Mouse (Mus musculus): Measurements from ENCODE around the gene Olfr1008.
"Not testable (repeated sequence)": the region's sequence is repeated elsewhere in the genome, so short reads cannot be mapped to it uniquely, and the experiment has no call there.

The Olfr1008 gene

DNA sequence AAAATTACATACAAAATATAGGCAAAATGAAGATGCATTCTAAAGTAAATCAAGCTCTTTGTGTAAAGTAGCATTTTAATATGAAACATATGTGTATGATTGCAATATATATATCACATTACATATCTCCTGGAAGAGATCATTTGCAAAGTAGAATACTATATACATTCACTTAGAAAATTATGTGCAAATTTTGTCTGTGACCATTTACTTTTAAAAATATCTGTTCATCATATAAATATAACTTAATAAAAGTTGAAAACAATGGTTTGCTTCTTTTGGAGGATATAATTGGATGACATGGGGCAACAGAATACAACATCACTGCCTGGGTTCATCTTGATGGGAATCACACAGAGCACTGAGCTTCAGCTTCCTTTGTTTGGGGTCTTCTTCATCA, at the start of gene Olfr1008:
Gene Olfr1008 (plus strand): TSS at position 301 of the 400 bp plus-strand sequence.
- DNase-seq: no peak

DNA sequence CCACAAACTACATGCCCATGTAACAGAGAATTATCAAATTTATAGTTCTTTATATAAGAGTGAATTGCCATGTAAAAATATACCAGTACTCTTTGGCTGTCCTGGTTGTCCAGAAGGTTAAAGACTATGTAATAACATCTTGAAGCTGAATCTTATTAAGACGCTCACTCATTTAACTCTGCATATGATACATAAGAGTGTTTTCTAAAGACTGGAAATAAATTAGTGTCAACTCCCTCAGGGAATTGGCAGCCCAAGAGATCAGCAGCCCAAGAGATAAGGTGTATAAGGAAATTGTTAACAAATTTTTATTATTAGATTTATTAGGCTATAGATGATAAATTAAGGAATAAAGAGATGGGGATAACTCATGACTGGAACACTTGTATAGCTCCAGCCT, 38.6 kb upstream of the Olfr1008 start, which contains the start of gene Olfr1002:
Gene Olfr1002 (minus strand): TSS at position 101 of the 400 bp plus-strand sequence.
- no peak for DNase-seq

DNA sequence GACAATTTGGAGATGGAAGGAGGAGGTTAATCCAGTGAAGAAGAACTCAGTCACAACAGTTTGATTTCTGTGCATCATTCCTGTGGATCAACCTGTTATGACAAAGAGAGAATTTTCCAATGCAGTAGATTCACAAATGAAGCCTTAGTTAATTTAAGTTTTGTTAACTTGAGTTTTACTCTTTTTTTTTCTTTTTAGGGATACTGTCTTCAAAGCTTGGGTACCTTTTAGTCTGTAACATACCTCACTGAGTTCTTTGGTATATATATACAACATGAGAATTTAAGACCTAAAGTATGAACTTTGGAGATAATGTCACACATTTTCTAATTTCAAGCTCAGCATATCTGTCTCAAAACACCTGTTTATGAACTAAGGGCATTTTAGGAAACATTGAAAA, 24.9 kb upstream of the Olfr1008 start, which contains the start of gene Olfr154:
Gene Olfr154 (minus strand): TSS at position 101 of the 400 bp plus-strand sequence.
- DNase-seq: not testable (repeated sequence)

DNA sequence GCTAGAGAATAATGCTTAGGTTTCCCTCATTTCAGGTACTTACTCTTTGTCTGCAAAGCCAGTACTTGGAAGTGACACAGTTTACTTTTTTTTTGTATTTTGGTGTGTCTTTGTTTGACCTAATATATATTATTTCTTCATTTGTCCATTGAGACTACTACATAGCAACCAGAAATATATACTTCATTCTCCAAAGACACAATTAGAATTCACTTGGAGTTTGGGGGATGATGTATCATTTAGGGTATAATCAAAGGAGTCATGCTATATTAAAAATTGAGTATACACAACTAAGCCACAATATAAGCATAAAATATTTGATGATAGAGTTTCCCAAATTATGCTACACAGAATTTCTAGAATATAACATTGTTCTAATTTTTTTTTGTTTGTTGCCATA, 10.6 kb upstream of the Olfr1008 start, which contains the start of gene Olfr1006:
Gene Olfr1006 (minus strand): TSS at position 101 of the 400 bp plus-strand sequence.
- DNase-seq: no peak

DNA sequence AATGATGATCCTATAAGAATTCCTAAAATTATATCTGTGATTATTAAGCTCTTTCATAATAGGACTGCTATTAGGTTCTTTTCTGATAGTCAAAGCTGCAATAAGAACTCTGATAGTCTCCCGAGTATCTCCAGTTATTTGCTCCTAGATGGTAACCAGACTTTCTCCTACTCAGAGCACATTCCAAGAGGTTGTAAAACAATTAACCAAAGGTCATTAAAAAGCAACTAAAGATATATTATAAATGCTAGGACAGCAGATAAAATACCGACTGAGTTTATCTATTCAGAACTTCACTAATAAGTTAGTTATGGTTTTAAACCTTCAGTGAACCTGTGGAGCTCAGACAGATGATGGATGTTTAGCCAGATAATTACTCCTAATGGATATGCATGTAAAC, 21.4 kb downstream of the Olfr1008 start:
- not testable (repeated sequence) for DNase-seq

DNA sequence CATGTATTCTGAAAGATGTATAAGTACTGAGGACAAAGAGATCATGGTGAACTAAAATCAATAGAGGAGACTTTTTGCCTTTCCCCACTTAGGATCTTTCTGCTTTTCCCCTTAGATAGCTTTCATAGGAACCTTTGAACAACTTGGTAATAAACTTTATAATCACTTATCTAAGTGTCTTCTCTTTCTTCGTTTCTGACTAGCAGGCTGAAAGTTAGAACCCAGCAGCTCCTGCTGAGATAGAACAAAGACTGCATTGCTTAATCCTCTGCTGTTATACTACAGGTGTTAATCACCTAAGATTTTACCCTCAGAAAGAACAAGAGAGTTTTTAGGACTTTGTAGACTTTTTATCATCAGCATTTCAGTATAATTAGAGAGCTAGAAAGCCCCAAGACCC, 21.9 kb downstream of the Olfr1008 start:
- DNase-seq: no peak

DNA sequence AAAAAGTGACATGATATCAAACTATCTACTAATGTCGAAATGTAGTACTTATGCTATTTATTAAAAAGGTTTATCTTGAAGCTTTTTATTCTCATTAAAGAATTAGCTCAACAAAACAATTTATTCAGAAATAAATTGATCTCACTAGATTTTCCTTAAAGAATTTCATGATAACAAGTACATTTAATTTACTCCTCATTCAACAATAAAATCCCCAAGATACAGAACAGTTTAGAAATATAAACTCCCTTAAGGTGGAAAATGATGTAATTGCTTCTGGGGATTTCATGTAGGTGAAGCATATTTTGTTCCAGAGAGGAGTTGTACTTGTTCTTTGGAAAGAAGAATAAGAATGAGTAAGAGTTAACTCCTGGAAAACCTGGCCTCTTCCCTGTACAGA, 25.9 kb downstream of the Olfr1008 start, which contains the start of gene Olfr1009:
Gene Olfr1009 (plus strand): TSS at position 301 of the 400 bp plus-strand sequence.
- no peak for DNase-seq

DNA sequence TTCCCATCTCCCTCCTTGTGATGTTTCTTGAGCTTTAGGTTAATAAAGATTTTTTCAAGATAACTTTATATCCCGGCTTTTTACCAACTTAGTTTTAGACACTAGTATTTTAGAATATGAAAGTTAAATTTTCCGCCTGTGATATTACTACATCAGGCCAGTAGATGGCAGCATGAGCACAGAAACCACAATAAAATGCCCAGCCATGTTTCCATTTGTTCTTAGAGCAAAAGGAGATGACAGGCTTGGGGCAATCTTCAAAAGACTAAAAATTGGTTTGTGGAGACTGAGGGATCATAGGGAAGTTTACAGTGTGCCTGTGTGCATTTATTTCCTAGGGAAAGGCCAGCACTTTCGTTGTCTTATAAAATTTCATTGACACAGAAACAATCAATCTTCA, 36.6 kb downstream of the Olfr1008 start:
- DNase-seq: no peak

Data from liver (tissue).